Mouse (Mus musculus) embryonic facial prominence, embryonic 11.5 days (tissue): ENCODE data around the gene Negr1. TPM values are rescaled to one million over a fixed set of nuclear protein-coding genes. Genes with fewer than 3 reads are reported as not detected.

Experiments
- ATAC-seq: fragments of 200-750 bp; cut with Nextera tagmentation; replicated peaks from 2 replicates; pipeline ENCODE4 v1.8.0; 2017; ENCODE audit warnings: low read depth; ENCODE audit not compliant: insufficient number of reproducible peaks, low FRiP score, low TSS enrichment
- DNase-seq: peaks from one replicate; pipeline ENCODE4 v3.0.0-alpha.2; 2015; ENCODE audit warnings: low spot score
- H3K27ac ChIP-seq: fragments of 300-500 bp; sonication (generic); replicated peaks from 2 replicates; pipeline ENCODE4 v1.5.1; 2014; ENCODE audit warnings: mild to moderate bottlenecking, low read depth, low read length, control low read depth
- H3K27me3 ChIP-seq: fragments of 300-500 bp; sonication (generic); 2 replicates; pipeline ENCODE4 v1.6.1; 2014; ENCODE audit warnings: mild to moderate bottlenecking, low read length, moderate library complexity, mixed read lengths; ENCODE audit not compliant: control insufficient read depth, insufficient read depth
- H3K36me3 ChIP-seq: fragments of 300-500 bp; sonication (generic); replicated peaks from 2 replicates; pipeline ENCODE4 v1.6.1; 2014; ENCODE audit warnings: low read depth, mild to moderate bottlenecking, low read length, moderate library complexity, mixed read lengths; ENCODE audit not compliant: control insufficient read depth, insufficient read depth
- H3K4me1 ChIP-seq: fragments of 300-500 bp; sonication (generic); 2 replicates; pipeline ENCODE4 v1.6.1; 2014; ENCODE audit warnings: low read length, mixed read lengths; ENCODE audit not compliant: control insufficient read depth, insufficient read depth
- H3K4me2 ChIP-seq: fragments of 300-500 bp; sonication (generic); 2 replicates; pipeline ENCODE4 v1.6.1; 2014; ENCODE audit warnings: low read depth, mild to moderate bottlenecking, control low read depth, low read length, moderate library complexity
- H3K4me3 ChIP-seq: fragments of 300-500 bp; sonication (generic); 2 replicates; pipeline ENCODE4 v1.5.1; 2014; ENCODE audit warnings: low read depth, low read length, control low read depth
- H3K9ac ChIP-seq: fragments of 300-500 bp; sonication (generic); replicated peaks from 2 replicates; pipeline ENCODE4 v1.6.1; 2014; ENCODE audit warnings: mild to moderate bottlenecking, control low read depth, low read length
- H3K9me3 ChIP-seq: fragments of 300-500 bp; sonication (generic); replicated peaks from 2 replicates; pipeline ENCODE4 v1.6.1; 2016; ENCODE audit warnings: mild to moderate bottlenecking, low read length, inconsistent platforms, mixed read lengths; ENCODE audit not compliant: control insufficient read depth
- whole genome bisulfite sequencing: fragments of 180-500 bp; shearing (Covaris S2); extraction: QIAGEN DNeasy Blood & Tissue Kit; methylation state at CpG from one replicate; pipeline ENCODE4 v1.1.7; 2014; 5-methylcytosine and 5-hydroxymethylcytosine counted together
- polyA plus RNA-seq: library from polyadenylated mRNA; unstranded; fragments of >200 nt; fragmentation: Nextera tagmentation; extraction: Ambion mirVana; gene quantifications from 2 replicates; pipeline ENCODE4 v1.2.1, GENCODE M21; 2014

The Negr1 gene
- polyA plus RNA-seq, 1 experiment from 2014 or later, result 3.4 TPM

GRCm38 (mm10) chr3:156816938-156817337, 255.3 kb downstream of the Negr1 start:
- Histone ChIP-seq H3K9ac (no peak overlapping the region), H3K27me3 (no peaks in the 10 kb centered on the region), H3K4me3 (no peak overlapping the region), H3K27ac (no peak overlapping the region), H3K9me3 (no peaks in the 10 kb centered on the region), H3K4me2 (no peak overlapping the region), H3K36me3 (no peaks in the 10 kb centered on the region), H3K4me1 (no peaks in the 10 kb centered on the region)
- ATAC-seq (no peak), DNase-seq (no peak)

GRCm38 (mm10) chr3:156817452-156817851, 255.9 kb downstream of the Negr1 start:
- no peak overlapping the region for H3K27ac ChIP-seq
- H3K27me3 ChIP-seq, result no peaks in the 10 kb centered on the region
- no peak for DNase-seq
- H3K4me3 ChIP-seq, result no peak overlapping the region
- no peak for ATAC-seq
- WGBS, result 50% methylated on average over 6 of the region's 6 CpGs
- H3K36me3 ChIP-seq, result no peaks in the 10 kb centered on the region
- H3K9ac ChIP-seq, result no peak overlapping the region
- H3K9me3 ChIP-seq, result no peaks in the 10 kb centered on the region
- H3K4me1 ChIP-seq, result no peaks in the 10 kb centered on the region
- no peak overlapping the region for H3K4me2 ChIP-seq

- 80% methylated on average over 3 of the region's 3 CpGs for whole genome bisulfite sequencing
- Histone ChIP-seq H3K4me2 (no peak overlapping the region), H3K4me1 (no peaks in the 10 kb centered on the region), H3K9ac (no peak overlapping the region), H3K9me3 (no peaks in the 10 kb centered on the region), H3K27ac (no peak overlapping the region), H3K36me3 (no peaks in the 10 kb centered on the region), H3K4me3 (no peak overlapping the region), H3K27me3 (no peaks in the 10 kb centered on the region)
- no peak for DNase-seq
- ATAC-seq, result no peak
These were observed 261.4 kb downstream of the Negr1 start for GRCm38 (mm10) chr3:156823039-156823438.

GRCm38 (mm10) chr3:156833920-156834319, 272.3 kb downstream of the Negr1 start:
- Histone ChIP-seq H3K4me3 (no peak overlapping the region), H3K4me2 (no peak overlapping the region), H3K9ac (no peak overlapping the region), H3K9me3 (no peaks in the 10 kb centered on the region), H3K4me1 (no peaks in the 10 kb centered on the region), H3K36me3 (no peaks in the 10 kb centered on the region), H3K27me3 (no peaks in the 10 kb centered on the region), H3K27ac (no peak overlapping the region)
- 59% methylated on average over 3 of the region's 3 CpGs for WGBS
- ATAC-seq (no peak), DNase-seq (no peak)

- WGBS, result 88% methylated on average over 2 of the region's 2 CpGs
These were observed 277.0 kb downstream of the Negr1 start for GRCm38 (mm10) chr3:156838550-156838949.

GRCm38 (mm10) chr3:156848385-156848784, 286.8 kb downstream of the Negr1 start:
- H3K4me2 ChIP-seq, result no peak overlapping the region
- 81% methylated on average over 2 of the region's 2 CpGs for WGBS
- no peaks in the 10 kb centered on the region for H3K4me1 ChIP-seq
- H3K9me3 ChIP-seq, result no peaks in the 10 kb centered on the region
- no peak overlapping the region for H3K27ac ChIP-seq
- no peak overlapping the region for H3K4me3 ChIP-seq
- no peak for DNase-seq
- no peak for ATAC-seq
- H3K27me3 ChIP-seq, result no peaks in the 10 kb centered on the region
- H3K9ac ChIP-seq, result no peak overlapping the region
- H3K36me3 ChIP-seq, result no peaks in the 10 kb centered on the region

More at GRCm38 (mm10) chr3:156838550-156838949, 277.0 kb downstream of the Negr1 start:
- Histone ChIP-seq H3K9ac (no peak overlapping the region), H3K36me3 (no peaks in the 10 kb centered on the region), H3K4me3 (no peak overlapping the region), H3K27me3 (no peaks in the 10 kb centered on the region), H3K4me2 (no peak overlapping the region), H3K9me3 (no peaks in the 10 kb centered on the region), H3K27ac (no peak overlapping the region), H3K4me1 (no peaks in the 10 kb centered on the region)
- DNase-seq, result no peak
- ATAC-seq, result no peak

- Histone ChIP-seq H3K4me3 (no peak overlapping the region), H3K9ac (no peak overlapping the region), H3K27ac (no peak overlapping the region), H3K27me3 (no peaks in the 10 kb centered on the region), H3K4me1 (no peaks in the 10 kb centered on the region), H3K36me3 (no peaks in the 10 kb centered on the region), H3K4me2 (no peak overlapping the region), H3K9me3 (no peaks in the 10 kb centered on the region)
- WGBS, result 83% methylated on average over 3 of the region's 3 CpGs
- ATAC-seq (no peak), DNase-seq (no peak)
These were observed 290.3 kb downstream of the Negr1 start for GRCm38 (mm10) chr3:156851921-156852320.

GRCm38 (mm10) chr3:156870239-156870921, 308.8 kb downstream of the Negr1 start:
- 0 out of 2 replicates have a peak, but pooled peaks have one; percentile 42 for ATAC-seq
- Histone ChIP-seq H3K27ac (no peak overlapping the region), H3K36me3 (no peaks in the 10 kb centered on the region), H3K4me2 (no peak overlapping the region), H3K4me1 (no peaks in the 10 kb centered on the region), H3K9ac (no peak overlapping the region), H3K9me3 (no peaks in the 10 kb centered on the region), H3K4me3 (no peak overlapping the region), H3K27me3 (no peaks in the 10 kb centered on the region)
- 60% methylated on average over 3 of the region's 3 CpGs for WGBS
- no peak for DNase-seq
